Mouse (Mus musculus): ENCODE measurements around the gene Ptch1.

Ptch1 gene

GRCm38 (mm10) chr13:63563781-63564625 lies 9.4 kb downstream of the Ptch1 start:
- DNase-seq (ENCODE audit: low spot score), result peak; percentile 65

GRCm38 (mm10) chr13:63562972-63563780 lies 10.2 kb downstream of the Ptch1 start:
- DNase-seq (ENCODE audit: low spot score), result peak; percentile 79

GRCm38 (mm10) chr13:63562141-63562971 lies 11.0 kb downstream of the Ptch1 start:
- no peak for DNase-seq (ENCODE audit: low spot score)

GRCm38 (mm10) chr13:63558297-63558890 lies 15.0 kb downstream of the Ptch1 start:
- peak; percentile 38 for DNase-seq (ENCODE audit: low spot score)

- no peak for DNase-seq (ENCODE audit: low spot score)
Measured at GRCm38 (mm10) chr13:63556431-63556830, 17.0 kb downstream of the Ptch1 start.

GRCm38 (mm10) chr13:63555885-63556284 lies 17.5 kb downstream of the Ptch1 start:
- DNase-seq (ENCODE audit: low spot score), result no peak

- no peak for DNase-seq (ENCODE audit: low spot score)
Measured at GRCm38 (mm10) chr13:63554569-63554968, 18.8 kb downstream of the Ptch1 start.

- DNase-seq (ENCODE audit: low spot score), result no peak
Measured at GRCm38 (mm10) chr13:63553436-63553835, 20.0 kb downstream of the Ptch1 start.

- peak; percentile 86 for DNase-seq (ENCODE audit: low spot score)
Measured at GRCm38 (mm10) chr13:63552291-63552932, 21.0 kb downstream of the Ptch1 start.

GRCm38 (mm10) chr13:63551552-63552290 lies 21.7 kb downstream of the Ptch1 start:
- DNase-seq (ENCODE audit: low spot score), result no peak

- DNase-seq (ENCODE audit: low spot score), result no peak
Measured at GRCm38 (mm10) chr13:63550367-63550766, 23.0 kb downstream of the Ptch1 start.

GRCm38 (mm10) chr13:63549210-63549609 lies 24.2 kb downstream of the Ptch1 start:
- no peak for DNase-seq (ENCODE audit: low spot score)

- DNase-seq (ENCODE audit: low spot score), result no peak
Measured at GRCm38 (mm10) chr13:63548571-63548970, 24.8 kb downstream of the Ptch1 start.

- no peak for DNase-seq (ENCODE audit: low spot score)
Measured at GRCm38 (mm10) chr13:63545291-63545690, 28.1 kb downstream of the Ptch1 start.

- DNase-seq (ENCODE audit: low spot score), result no peak
Measured at GRCm38 (mm10) chr13:63544967-63545253, 28.5 kb downstream of the Ptch1 start.

- no peak for DNase-seq (ENCODE audit: low spot score)
Measured at GRCm38 (mm10) chr13:63544119-63544966, 29.1 kb downstream of the Ptch1 start.

- DNase-seq (ENCODE audit: low spot score), result no peak
Measured at GRCm38 (mm10) chr13:63543459-63543858, 29.9 kb downstream of the Ptch1 start.

- DNase-seq (ENCODE audit: low spot score), result no peak
Measured at GRCm38 (mm10) chr13:63542796-63543384, 30.5 kb downstream of the Ptch1 start.

- no peak for DNase-seq (ENCODE audit: low spot score)
Measured at GRCm38 (mm10) chr13:63541510-63541909, 31.9 kb downstream of the Ptch1 start.

Measured in MN1 (cell line).